Mouse (Mus musculus): ENCODE measurements at regions not wholly inside any gene's neighbourhood (a gene's known extent, or its start where the extent isn't known, plus 50 kb on each side); places are given as distances from the start of the nearest gene placed in this dataset.

- Histone ChIP-seq H3K4me1 (ENCODE audit: control insufficient read depth, insufficient read depth, low read length) (peaks cover 13% of the 10 kb centered on the region), H3K27ac (ENCODE audit: insufficient read depth, low read length) (no peak overlapping the region), H3K4me3 (ENCODE audit: insufficient read depth, low read length) (no peak overlapping the region)
- TF ChIP-seq POLR2A (IDR thresholded peaks at IDR 0.05; ENCODE audit: low read depth, low read length) (no peak), CTCF (IDR thresholded peaks at IDR 0.05; ENCODE audit: borderline replicate concordance, insufficient read depth, low read length) (no peak)
These were observed 102.3 kb upstream of the Runx1 start for GRCm38 (mm10) chr16:92928201-92928600.

- Histone ChIP-seq H3K27ac (ENCODE audit: insufficient read depth, low read length) (no peak overlapping the region), H3K4me3 (ENCODE audit: insufficient read depth, low read length) (no peak overlapping the region), H3K4me1 (ENCODE audit: control insufficient read depth, insufficient read depth, low read length) (peaks cover 13% of the 10 kb centered on the region)
- TF ChIP-seq POLR2A (IDR thresholded peaks at IDR 0.05; ENCODE audit: low read depth, low read length) (no peak), CTCF (IDR thresholded peaks at IDR 0.05; ENCODE audit: borderline replicate concordance, insufficient read depth, low read length) (no peak)
These were observed 101.7 kb upstream of the Runx1 start for GRCm38 (mm10) chr16:92927662-92928061.

GRCm38 (mm10) chr16:92926853-92927252 is 100.9 kb upstream of the Runx1 start:
- Histone ChIP-seq H3K4me1 (ENCODE audit: control insufficient read depth, insufficient read depth, low read length) (peaks cover 13% of the 10 kb centered on the region), H3K27ac (ENCODE audit: insufficient read depth, low read length) (no peak overlapping the region), H3K4me3 (ENCODE audit: insufficient read depth, low read length) (no peak overlapping the region)
- no peak for TF ChIP-seq CTCF (IDR thresholded peaks at IDR 0.05; ENCODE audit: borderline replicate concordance, insufficient read depth, low read length)
- TF ChIP-seq POLR2A (IDR thresholded peaks at IDR 0.05; ENCODE audit: low read depth, low read length), result no peak

- TF ChIP-seq CTCF (IDR thresholded peaks at IDR 0.05; ENCODE audit: borderline replicate concordance, insufficient read depth, low read length) (no peak), POLR2A (IDR thresholded peaks at IDR 0.05; ENCODE audit: low read depth, low read length) (no peak)
- no peak overlapping the region for H3K27ac ChIP-seq (ENCODE audit: insufficient read depth, low read length)
These were observed 95.0 kb upstream of the Runx1 start for GRCm38 (mm10) chr16:92920947-92921346.

GRCm38 (mm10) chr16:92917356-92917755 is 91.4 kb upstream of the Runx1 start:
- Histone ChIP-seq H3K4me3 (ENCODE audit: insufficient read depth, low read length) (no peak overlapping the region), H3K27ac (ENCODE audit: insufficient read depth, low read length) (peak overlapping the region; percentile 68), H3K4me1 (ENCODE audit: control insufficient read depth, insufficient read depth, low read length) (peaks cover 3% of the 10 kb centered on the region; the same call in 1 of the 2 replicates)
- TF ChIP-seq CTCF (IDR thresholded peaks at IDR 0.05; ENCODE audit: borderline replicate concordance, insufficient read depth, low read length) (no peak), POLR2A (IDR thresholded peaks at IDR 0.05; ENCODE audit: low read depth, low read length) (no peak)

More at GRCm38 (mm10) chr16:92920947-92921346, 95.0 kb upstream of the Runx1 start:
- H3K4me1 ChIP-seq (ENCODE audit: control insufficient read depth, insufficient read depth, low read length), result peaks cover 3% of the 10 kb centered on the region; the same call in 1 of the 2 replicates
- H3K4me3 ChIP-seq (ENCODE audit: insufficient read depth, low read length), result no peak overlapping the region

GRCm38 (mm10) chr16:92915651-92916050 is 89.7 kb upstream of the Runx1 start:
- H3K4me3 ChIP-seq (ENCODE audit: insufficient read depth, low read length), result no peak overlapping the region
- no peak overlapping the region; the same call in 1 of the 2 replicates for H3K27ac ChIP-seq (ENCODE audit: insufficient read depth, low read length)
- TF ChIP-seq CTCF (IDR thresholded peaks at IDR 0.05; ENCODE audit: borderline replicate concordance, insufficient read depth, low read length) (no peak), POLR2A (IDR thresholded peaks at IDR 0.05; ENCODE audit: low read depth, low read length) (no peak)
- H3K4me1 ChIP-seq (ENCODE audit: control insufficient read depth, insufficient read depth, low read length), result peaks cover 3% of the 10 kb centered on the region; the same call in 1 of the 2 replicates

GRCm38 (mm10) chr16:92906873-92907272 is 80.9 kb upstream of the Runx1 start:
- TF ChIP-seq CTCF (IDR thresholded peaks at IDR 0.05; ENCODE audit: borderline replicate concordance, insufficient read depth, low read length), result no peak
- TF ChIP-seq POLR2A (IDR thresholded peaks at IDR 0.05; ENCODE audit: low read depth, low read length), result no peak
- Histone ChIP-seq H3K4me3 (ENCODE audit: insufficient read depth, low read length) (no peak overlapping the region), H3K27ac (ENCODE audit: insufficient read depth, low read length) (no peak overlapping the region), H3K4me1 (ENCODE audit: control insufficient read depth, insufficient read depth, low read length) (peaks cover 9% of the 10 kb centered on the region; the same call in 1 of the 2 replicates)

- H3K4me3 ChIP-seq (ENCODE audit: insufficient read depth, low read length), result no peak overlapping the region
- no peak for TF ChIP-seq CTCF (IDR thresholded peaks at IDR 0.05; ENCODE audit: borderline replicate concordance, insufficient read depth, low read length)
- TF ChIP-seq POLR2A (IDR thresholded peaks at IDR 0.05; ENCODE audit: low read depth, low read length), result no peak
- H3K4me1 ChIP-seq (ENCODE audit: control insufficient read depth, insufficient read depth, low read length), result peaks cover 9% of the 10 kb centered on the region; the same call in 1 of the 2 replicates
These were observed 79.7 kb upstream of the Runx1 start for GRCm38 (mm10) chr16:92905626-92906025.

GRCm38 (mm10) chr16:92903892-92904473 is 78.0 kb upstream of the Runx1 start:
- Histone ChIP-seq H3K4me3 (ENCODE audit: insufficient read depth, low read length) (no peak overlapping the region), H3K27ac (ENCODE audit: insufficient read depth, low read length) (no peak overlapping the region)
- TF ChIP-seq CTCF (IDR thresholded peaks at IDR 0.05; ENCODE audit: borderline replicate concordance, insufficient read depth, low read length), result no peak
- TF ChIP-seq POLR2A (IDR thresholded peaks at IDR 0.05; ENCODE audit: low read depth, low read length), result no peak

More at GRCm38 (mm10) chr16:92905626-92906025, 79.7 kb upstream of the Runx1 start:
- no peak overlapping the region for H3K27ac ChIP-seq (ENCODE audit: insufficient read depth, low read length)

GRCm38 (mm10) chr16:92903486-92903885 is 77.5 kb upstream of the Runx1 start:
- Histone ChIP-seq H3K4me3 (ENCODE audit: insufficient read depth, low read length) (no peak overlapping the region), H3K4me1 (ENCODE audit: control insufficient read depth, insufficient read depth, low read length) (peaks cover 9% of the 10 kb centered on the region), H3K27ac (ENCODE audit: insufficient read depth, low read length) (no peak overlapping the region)
- TF ChIP-seq POLR2A (IDR thresholded peaks at IDR 0.05; ENCODE audit: low read depth, low read length) (no peak), CTCF (IDR thresholded peaks at IDR 0.05; ENCODE audit: borderline replicate concordance, insufficient read depth, low read length) (no peak)

More at GRCm38 (mm10) chr16:92903892-92904473, 78.0 kb upstream of the Runx1 start:
- H3K4me1 ChIP-seq (ENCODE audit: control insufficient read depth, insufficient read depth, low read length), result peaks cover 9% of the 10 kb centered on the region

All from embryonic fibroblast, embryonic 13.5 days (primary cell).